Mouse (Mus musculus) liver, embryonic 11.5 days (tissue): ENCODE data around the gene Tcam1. TPM values are rescaled to one million over a fixed set of nuclear protein-coding genes. Genes with fewer than 3 reads are reported as not detected.

Experiments
- ATAC-seq: fragments of 200-750 bp; cut with Nextera tagmentation; replicated peaks from 2 replicates; pipeline ENCODE4 v1.8.0; 2017; ENCODE audit warnings: moderate number of reproducible peaks, mild to moderate bottlenecking, moderate TSS enrichment, moderate library complexity; ENCODE audit not compliant: low FRiP score
- DNase-seq: peaks from one replicate; pipeline ENCODE4 v3.0.0-alpha.2; 2017; ENCODE audit warnings: low spot score
- H3K27ac ChIP-seq: fragments of 300-500 bp; sonication (generic); 2 replicates; pipeline ENCODE4 v1.5.1; 2014; ENCODE audit warnings: mild to moderate bottlenecking, low read depth, low read length, control low read depth
- H3K27me3 ChIP-seq: fragments of 300-500 bp; sonication (generic); replicated peaks from 2 replicates; pipeline ENCODE4 v1.6.1; 2014; ENCODE audit warnings: low read length, mixed read lengths; ENCODE audit not compliant: control insufficient read depth, insufficient read depth
- H3K36me3 ChIP-seq: fragments of 300-500 bp; sonication (generic); 2 replicates; pipeline ENCODE4 v1.6.1; 2014; ENCODE audit warnings: mild to moderate bottlenecking, low read length, moderate library complexity, mixed read lengths; ENCODE audit not compliant: control insufficient read depth, insufficient read depth
- H3K4me1 ChIP-seq: fragments of 300-500 bp; sonication (generic); replicated peaks from 2 replicates; pipeline ENCODE4 v1.6.1; 2014; ENCODE audit warnings: low read length, mixed read lengths; ENCODE audit not compliant: control insufficient read depth, insufficient read depth
- H3K4me2 ChIP-seq: fragments of 300-500 bp; sonication (generic); 2 replicates; pipeline ENCODE4 v1.6.1; 2014; ENCODE audit warnings: mild to moderate bottlenecking, control low read depth, moderate library complexity
- H3K4me3 ChIP-seq: fragments of 300-500 bp; sonication (generic); 2 replicates; pipeline ENCODE4 v1.5.1; 2014; ENCODE audit warnings: low read depth, low read length, control low read depth
- H3K9ac ChIP-seq: fragments of 300-500 bp; sonication (generic); 2 replicates; pipeline ENCODE4 v1.6.1; 2014; ENCODE audit warnings: low read depth, low read length, control low read depth
- H3K9me3 ChIP-seq: fragments of 300-500 bp; sonication (generic); 2 replicates; pipeline ENCODE4 v1.6.1; 2016; ENCODE audit warnings: low read length, inconsistent platforms, mixed read lengths; ENCODE audit not compliant: control insufficient read depth
- WGBS: fragments of 180-500 bp; shearing (Covaris S2); extraction: QIAGEN DNeasy Blood & Tissue Kit; methylation state at CpG from one replicate; pipeline ENCODE4 v1.1.7; 2014; 5-methylcytosine and 5-hydroxymethylcytosine counted together
- polyA plus RNA-seq: library from polyadenylated mRNA; unstranded; fragments of >200 nt; fragmentation: Nextera tagmentation; extraction: Ambion mirVana; gene quantifications from 2 replicates; pipeline ENCODE4 v1.2.1, GENCODE M21; 2014

Gene Tcam1
- polyA plus RNA-seq, 1 experiment from 2014 or later: 1.2 TPM

- Histone ChIP-seq H3K9me3 (no peaks in the 10 kb centered on the region), H3K9ac (no peak overlapping the region), H3K27ac (no peak overlapping the region), H3K4me1 (peaks cover 5% of the 10 kb centered on the region; the same call in 1 of the 2 replicates), H3K36me3 (no peaks in the 10 kb centered on the region), H3K4me2 (no peak overlapping the region), H3K4me3 (no peak overlapping the region), H3K27me3 (no peaks in the 10 kb centered on the region; the same call in 1 of the 2 replicates)
- no peak for DNase-seq
- ATAC-seq: no peak
- 45% methylated on average over 7 of the region's 7 CpGs for WGBS
Observed at GRCm38 (mm10) chr11:106329682-106330081, 53.2 kb downstream of the Tcam1 start.

DNA sequence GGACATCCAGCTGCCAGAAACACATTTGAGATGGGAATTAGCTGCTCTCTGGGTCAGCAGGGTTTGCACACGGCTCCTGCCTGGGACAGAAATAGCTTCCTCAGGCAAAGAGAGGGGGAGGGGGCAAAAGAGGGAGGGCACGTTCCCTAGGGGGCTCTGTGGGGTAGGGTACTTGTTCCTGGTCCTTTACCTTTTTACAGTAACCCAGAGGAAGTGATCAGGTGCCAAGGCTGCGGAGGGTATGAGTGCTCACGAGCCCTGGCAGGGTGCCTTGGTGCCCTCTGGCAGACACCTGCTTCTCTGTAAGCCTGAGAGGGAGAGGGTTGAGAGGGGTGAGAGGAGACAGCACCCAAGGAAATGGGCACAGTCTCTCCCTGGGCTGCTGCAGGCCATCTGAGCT is 56.0 kb downstream of the Tcam1 start:
- whole genome bisulfite sequencing: 56% methylated on average over 4 of the region's 4 CpGs

GRCm38 (mm10) chr11:106334066-106334465 is 57.6 kb downstream of the Tcam1 start:
- no peaks in the 10 kb centered on the region for H3K9me3 ChIP-seq
- ATAC-seq (no peak), DNase-seq (no peak)
- H3K4me1 ChIP-seq: no peaks in the 10 kb centered on the region
- H3K4me2 ChIP-seq: no peak overlapping the region
- no peaks in the 10 kb centered on the region for H3K36me3 ChIP-seq
- no peak overlapping the region for H3K9ac ChIP-seq
- no peak overlapping the region for H3K27ac ChIP-seq
- H3K4me3 ChIP-seq: no peak overlapping the region
- H3K27me3 ChIP-seq: no peaks in the 10 kb centered on the region
- 4% methylated on average over 2 of the region's 2 CpGs for WGBS

More for the DNA sequence above, 56.0 kb downstream of the Tcam1 start:
- no peak for ATAC-seq
- no peak overlapping the region for H3K9ac ChIP-seq
- no peaks in the 10 kb centered on the region for H3K27me3 ChIP-seq
- no peak for DNase-seq
- no peak overlapping the region for H3K4me2 ChIP-seq
- H3K27ac ChIP-seq: no peak overlapping the region
- H3K9me3 ChIP-seq: no peaks in the 10 kb centered on the region
- peaks cover 5% of the 10 kb centered on the region; the same call in 1 of the 2 replicates for H3K4me1 ChIP-seq
- no peaks in the 10 kb centered on the region for H3K36me3 ChIP-seq
- H3K4me3 ChIP-seq: no peak overlapping the region

GRCm38 (mm10) chr11:106338029-106338428 is 61.6 kb downstream of the Tcam1 start:
- Histone ChIP-seq H3K9me3 (no peaks in the 10 kb centered on the region), H3K27me3 (no peaks in the 10 kb centered on the region), H3K4me3 (no peak overlapping the region), H3K9ac (no peak overlapping the region), H3K4me2 (no peak overlapping the region), H3K27ac (no peak overlapping the region), H3K36me3 (no peaks in the 10 kb centered on the region), H3K4me1 (no peaks in the 10 kb centered on the region)
- ATAC-seq (no peak), DNase-seq (no peak)
- 79% methylated on average over 5 of the region's 5 CpGs for WGBS

Other genes starting within 250 kb of the Tcam1 start
- 53.9 and 61.2 TPM in 2 replicates for gene Dcaf7, start 239.8 kb upstream of the Tcam1 start, polyA plus RNA-seq
- 12.8 and 13.8 TPM in 2 replicates for gene Taco1, start 210.6 kb upstream of the Tcam1 start, polyA plus RNA-seq
- 12.8 and 17.4 TPM in 2 replicates for gene Map3k3, start 192.1 kb upstream of the Tcam1 start, polyA plus RNA-seq
- gene Gm10840, start 115.8 kb upstream of the Tcam1 start, polyA plus RNA-seq: not detected in 2 replicates
- gene Limd2, start 115.8 kb upstream of the Tcam1 start, polyA plus RNA-seq: 172 and 182 TPM in 2 replicates
- gene Strada, start 74.5 kb upstream of the Tcam1 start, polyA plus RNA-seq: 22.0 and 24.3 TPM in 2 replicates
- gene Ccdc47, start 60.3 kb upstream of the Tcam1 start, polyA plus RNA-seq: 73.3 and 76.0 TPM in 2 replicates
- 63.3 and 68.2 TPM in 2 replicates for gene Ddx42, start 59.7 kb upstream of the Tcam1 start, polyA plus RNA-seq
- gene Ftsj3, start 20.6 kb upstream of the Tcam1 start, polyA plus RNA-seq: 110 and 117 TPM in 2 replicates
- gene Psmc5, start 20.5 kb upstream of the Tcam1 start, polyA plus RNA-seq: 304 and 310 TPM in 2 replicates
- gene Smarcd2, start 3.7 kb upstream of the Tcam1 start, polyA plus RNA-seq: 60.3 and 62.9 TPM in 2 replicates
- gene Gh, start 25.2 kb downstream of the Tcam1 start, polyA plus RNA-seq: not detected in 2 replicates
- gene Cd79b, start 38.1 kb downstream of the Tcam1 start, polyA plus RNA-seq: 5.9 and 6.3 TPM in 2 replicates
- not detected in 2 replicates for gene Scn4a, start 76.6 kb downstream of the Tcam1 start, polyA plus RNA-seq
- not detected in 2 replicates for gene Prr29, start 88.8 kb downstream of the Tcam1 start, polyA plus RNA-seq
- 36.2 and 41.6 TPM in 2 replicates for gene Icam2, start 111.4 kb downstream of the Tcam1 start, polyA plus RNA-seq
- 6.3 and 7.5 TPM in 2 replicates for gene Ern1, start 211.2 kb downstream of the Tcam1 start, polyA plus RNA-seq